Mouse (Mus musculus): Measurements from ENCODE around the gene Cyp2c65. TPM values are rescaled to one million over a fixed set of nuclear protein-coding genes. Genes with fewer than 3 reads are reported as not detected.
"Not testable (repeated sequence)": the region's sequence is repeated elsewhere in the genome, so short reads cannot be mapped to it uniquely, and the experiment has no call there.

Gene Cyp2c65
- polyA plus RNA-seq (2016; fragmentation: Nextera tagmentation; extraction: Ambion mirVana): not detected in 2 replicates

DNA sequence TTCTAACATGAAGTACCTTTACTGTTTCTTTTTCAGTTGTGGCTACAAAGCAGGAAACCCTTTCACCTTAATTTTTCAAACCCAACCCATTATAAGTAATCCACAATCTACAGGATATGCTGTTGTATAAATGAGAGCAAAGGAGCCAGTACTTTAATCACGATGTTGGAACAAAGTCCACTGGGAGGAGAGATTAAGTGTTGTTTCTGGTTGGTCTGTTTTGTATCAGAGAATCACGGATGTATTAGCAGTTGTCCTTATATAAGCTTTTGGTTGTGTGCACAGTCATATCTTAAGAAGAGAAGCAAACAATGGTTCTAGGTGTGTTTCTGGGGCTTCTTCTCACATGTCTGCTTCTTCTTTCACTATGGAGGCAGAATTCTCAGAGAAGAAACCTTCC, at the start of gene Cyp2c65:
TSS of gene Cyp2c65 (plus strand) at position 297 of the 400 bp plus-strand sequence.
- no peaks in the 10 kb centered on the region for H3K9me3 ChIP-seq (replicated peaks)
- H3K27me3 ChIP-seq: no peaks in the 10 kb centered on the region
- no peak within 1 kb of the TSS for H3K4me2 ChIP-seq (replicated peaks)
- 78% methylated on average over 2 of the region's 2 CpGs for WGBS
- no peaks in the 10 kb centered on the region for H3K36me3 ChIP-seq
- no peaks in the 10 kb centered on the region for H3K4me1 ChIP-seq
- no peak within 1 kb of the TSS for H3K4me3 ChIP-seq
- no peak within 1 kb of the TSS for H3K27ac ChIP-seq
- H3K9ac ChIP-seq: no peak within 1 kb of the TSS
- ATAC-seq (ENCODE audit: low FRiP score): no peak

DNA sequence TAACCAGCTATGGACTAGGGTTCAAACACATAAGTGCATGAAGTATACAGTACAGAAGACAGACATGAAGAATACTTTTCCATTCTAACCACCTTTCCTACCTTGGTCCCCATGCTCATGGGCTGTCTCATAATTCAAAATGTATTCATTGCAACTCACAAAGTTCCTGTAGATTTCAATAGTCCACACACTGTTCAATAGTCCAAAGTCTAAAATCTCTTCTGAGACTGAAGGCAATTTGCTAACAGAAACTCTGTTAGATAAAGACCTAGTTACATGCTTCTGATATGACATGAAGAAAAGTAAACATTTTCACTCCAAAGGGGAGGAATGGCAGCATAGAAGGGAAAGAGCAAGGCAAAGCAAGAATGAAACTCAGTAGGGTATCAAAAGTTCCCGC, 2.9 kb upstream of the Cyp2c65 start:
- Histone ChIP-seq H3K9me3 (replicated peaks) (no peaks in the 10 kb centered on the region), H3K27ac (no peak overlapping the region), H3K4me3 (no peak overlapping the region), H3K36me3 (no peaks in the 10 kb centered on the region), H3K4me1 (no peaks in the 10 kb centered on the region), H3K27me3 (no peaks in the 10 kb centered on the region), H3K4me2 (replicated peaks) (no peak overlapping the region), H3K9ac (no peak overlapping the region)
- ATAC-seq (ENCODE audit: low FRiP score): no peak
- 91% methylated on average over 1 of the region's 1 CpGs for WGBS

DNA sequence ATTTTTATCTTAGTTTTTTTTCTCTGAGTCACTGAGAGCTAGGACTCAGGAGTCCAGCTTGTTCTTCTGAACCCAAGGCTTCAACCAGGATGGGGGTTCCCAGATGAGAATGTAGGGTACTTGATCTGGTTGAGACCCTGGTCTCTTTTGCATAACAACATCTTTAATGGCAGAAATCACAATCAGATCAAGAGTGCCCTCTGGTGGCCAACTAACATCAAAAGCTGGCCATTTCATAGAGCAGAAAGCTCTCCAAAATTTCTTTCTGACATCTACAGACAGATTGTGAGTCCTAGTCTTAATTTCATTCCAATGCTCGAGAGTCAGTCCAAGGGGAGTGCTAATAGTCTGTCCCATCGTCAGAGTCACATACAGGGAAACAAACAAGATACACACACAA, 38.0 kb downstream of the Cyp2c65 start:
- not testable (repeated sequence) for H3K9ac ChIP-seq
- WGBS: 81% methylated on average over 2 of the region's 2 CpGs

DNA sequence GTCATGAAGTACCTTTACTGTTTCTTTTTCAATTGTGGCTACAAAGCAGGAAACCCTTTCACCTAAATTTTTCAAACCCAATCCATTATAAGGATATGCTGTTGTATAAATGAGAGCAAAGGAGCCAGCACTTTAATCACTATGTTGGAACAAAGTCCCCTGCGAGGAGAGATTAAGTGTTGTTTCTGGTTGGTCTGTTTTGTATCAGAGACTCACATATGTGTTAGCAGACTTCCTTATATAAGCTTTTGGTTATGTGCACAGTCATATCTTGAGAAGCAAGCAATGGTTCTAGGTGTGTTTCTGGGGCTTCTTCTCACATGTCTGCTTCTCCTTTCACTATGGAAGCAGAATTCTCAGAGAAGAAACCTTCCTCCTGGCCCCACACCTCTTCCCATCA, 52.8 kb downstream of the Cyp2c65 start, which contains the start of gene Cyp2c66:
TSS of gene Cyp2c66 (plus strand) at position 255 of the 400 bp plus-strand sequence.
- Histone ChIP-seq H3K27ac (no peak within 1 kb of the TSS), H3K9me3 (replicated peaks) (peaks cover 6% of the 10 kb centered on the region; the same call in 1 of the 2 replicates), H3K4me2 (replicated peaks) (no peak within 1 kb of the TSS), H3K27me3 (no peaks in the 10 kb centered on the region), H3K36me3 (no peaks in the 10 kb centered on the region), H3K4me1 (no peaks in the 10 kb centered on the region), H3K9ac (no peak within 1 kb of the TSS), H3K4me3 (no peak within 1 kb of the TSS)
- ATAC-seq (ENCODE audit: low FRiP score): no peak
- WGBS: 87% methylated on average over 1 of the region's 1 CpGs

More for the DNA sequence above, 38.0 kb downstream of the Cyp2c65 start:
- H3K4me2 ChIP-seq (replicated peaks); H3K4me3 ChIP-seq; H3K27ac ChIP-seq; H3K36me3 ChIP-seq; ATAC-seq (ENCODE audit: low FRiP score); H3K4me1 ChIP-seq; H3K27me3 ChIP-seq: not testable (repeated sequence)
- peaks cover 31% of the 10 kb centered on the region for H3K9me3 ChIP-seq (replicated peaks)

Other genes starting within 250 kb of the Cyp2c65 start
- gene Noc3l, start 241.8 kb upstream of the Cyp2c65 start, polyA plus RNA-seq (2016; fragmentation: Nextera tagmentation; extraction: Ambion mirVana): 9.4 and 9.6 TPM in 2 replicates
- gene Tbc1d12, start 224.4 kb upstream of the Cyp2c65 start, polyA plus RNA-seq (2016; fragmentation: Nextera tagmentation; extraction: Ambion mirVana): 5.6 and 6.1 TPM in 2 replicates
- gene Hells, start 130.1 kb upstream of the Cyp2c65 start, polyA plus RNA-seq (2016; fragmentation: Nextera tagmentation; extraction: Ambion mirVana): 40.9 and 45.7 TPM in 2 replicates
- not detected in 2 replicates for gene Cyp2c55, start 54.0 kb upstream of the Cyp2c65 start, polyA plus RNA-seq (2016; fragmentation: Nextera tagmentation; extraction: Ambion mirVana)
- gene Cyp2c66, start 52.9 kb downstream of the Cyp2c65 start, polyA plus RNA-seq (2016; fragmentation: Nextera tagmentation; extraction: Ambion mirVana): not detected in 2 replicates
- not detected in 2 replicates for gene Cyp2c29, start 208.4 kb downstream of the Cyp2c65 start, polyA plus RNA-seq (2016; fragmentation: Nextera tagmentation; extraction: Ambion mirVana)

Data from hindbrain, embryonic 12.5 days (tissue).